Mouse (Mus musculus) embryo, embryonic 10.5 days (tissue): Measurements from ENCODE around the gene Atp4b.
"Not testable (repeated sequence)": the region's sequence is repeated elsewhere in the genome, so short reads cannot be mapped to it uniquely, and the experiment has no call there.

Source experiments
- DNase-seq: peaks from one replicate; pipeline ENCODE4 v3.0.0-alpha.2; 2015; ENCODE audit warnings: low spot score

Gene Atp4b

DNA sequence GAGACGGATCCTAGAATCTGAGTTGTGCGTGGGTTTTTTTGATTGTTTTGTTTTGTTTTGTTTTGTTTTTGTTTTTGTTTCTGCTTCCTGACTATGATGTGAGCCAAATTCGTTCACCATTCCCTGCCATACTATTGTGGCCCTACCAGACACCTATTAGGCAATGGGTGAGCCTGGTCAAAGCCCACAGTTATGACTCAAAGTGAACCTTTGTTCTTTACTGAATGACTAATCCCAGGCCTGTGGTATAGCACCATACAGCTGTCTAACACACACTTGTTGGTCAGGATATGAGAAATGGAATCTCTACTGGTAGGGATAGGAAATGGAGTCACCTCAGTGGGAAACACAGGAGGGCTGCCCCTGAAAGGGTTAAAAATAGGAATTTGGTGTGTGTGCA, 14.1 kb downstream of the Atp4b start:
- DNase-seq = no peak

DNA sequence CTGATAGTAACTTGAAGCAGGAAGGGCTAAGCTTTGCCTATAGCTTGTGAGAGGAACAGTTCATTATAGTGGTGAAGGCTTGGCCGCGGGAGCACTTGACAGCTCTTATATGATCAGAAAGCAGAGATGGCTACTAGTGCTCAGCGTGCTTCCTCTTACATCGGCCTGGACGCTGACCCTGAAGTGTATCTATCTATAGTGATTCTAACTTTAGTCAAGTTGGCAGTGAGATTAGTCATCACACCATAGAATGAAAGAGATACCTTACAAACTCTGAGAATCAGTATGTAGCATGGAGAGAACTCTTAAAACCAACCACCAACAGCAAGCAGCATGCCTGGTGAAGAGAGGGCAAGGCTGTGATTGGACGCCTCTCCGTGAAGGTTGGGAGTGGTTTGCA, 15.0 kb downstream of the Atp4b start:
- no peak for DNase-seq

DNA sequence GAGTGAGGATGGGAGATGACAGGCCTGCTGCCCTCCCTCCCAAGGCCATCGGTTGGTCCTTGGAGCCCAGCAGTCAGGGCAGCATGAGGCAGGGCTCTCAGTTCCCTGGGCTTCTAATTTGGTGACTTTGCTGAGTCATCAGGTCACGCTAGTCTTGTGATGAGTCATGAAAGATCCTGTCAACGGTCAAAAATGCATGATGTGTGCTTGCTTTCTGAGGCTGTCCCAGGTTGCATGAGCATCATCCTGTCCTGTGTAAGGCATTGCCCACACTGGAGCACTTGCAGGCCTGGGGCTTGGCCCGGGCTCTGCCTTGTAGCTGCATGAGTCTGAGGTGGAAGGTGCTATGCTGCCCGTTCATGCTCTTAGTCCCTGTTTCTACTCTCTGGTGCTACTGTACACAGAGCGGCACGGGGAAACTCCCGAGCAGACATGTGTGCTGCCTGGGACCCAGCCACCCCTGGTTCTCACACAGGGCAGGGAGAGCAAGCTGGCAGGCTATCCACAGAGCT, 23.4 kb downstream of the Atp4b start:
- no peak for DNase-seq

DNA sequence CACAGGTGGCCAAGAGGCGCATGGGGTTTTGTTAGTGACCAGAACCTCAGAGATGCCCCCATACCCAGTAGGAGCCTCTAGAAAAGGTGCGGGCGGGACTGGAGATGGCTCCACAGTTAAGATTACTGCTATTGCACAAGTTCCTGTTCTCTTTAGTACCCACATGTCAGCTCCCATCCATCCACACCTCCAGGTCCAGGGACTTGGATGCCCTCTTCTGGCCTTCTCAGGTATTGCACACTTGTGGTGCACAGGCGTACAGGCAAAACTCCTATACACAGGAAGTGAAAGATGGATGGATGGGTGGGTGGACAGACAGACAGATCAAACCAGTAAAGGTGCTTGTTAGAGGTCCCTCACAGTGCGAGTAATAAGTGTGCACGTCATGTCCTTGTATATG, 34.8 kb downstream of the Atp4b start:
- DNase-seq = peak; percentile 11

DNA sequence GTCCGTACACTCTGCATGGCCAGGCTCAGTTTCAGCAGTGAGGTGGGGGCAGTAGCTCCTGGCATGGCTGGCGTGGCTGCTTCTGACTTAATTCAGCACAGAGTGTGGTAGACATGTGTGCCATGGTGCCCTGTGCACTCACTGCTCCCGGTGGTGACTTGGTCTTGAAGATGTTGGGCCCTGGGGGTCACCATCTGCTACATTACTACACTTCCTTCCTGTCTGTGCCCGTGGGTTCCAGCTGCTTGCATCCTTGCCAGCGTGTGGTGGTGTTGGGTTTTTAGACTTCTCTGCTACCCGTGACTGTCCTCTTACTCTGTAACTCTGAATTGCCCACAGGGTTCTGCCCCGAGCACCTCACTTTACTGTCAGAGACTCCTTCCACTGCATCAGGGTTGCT, 36.4 kb downstream of the Atp4b start:
- DNase-seq = no peak

DNA sequence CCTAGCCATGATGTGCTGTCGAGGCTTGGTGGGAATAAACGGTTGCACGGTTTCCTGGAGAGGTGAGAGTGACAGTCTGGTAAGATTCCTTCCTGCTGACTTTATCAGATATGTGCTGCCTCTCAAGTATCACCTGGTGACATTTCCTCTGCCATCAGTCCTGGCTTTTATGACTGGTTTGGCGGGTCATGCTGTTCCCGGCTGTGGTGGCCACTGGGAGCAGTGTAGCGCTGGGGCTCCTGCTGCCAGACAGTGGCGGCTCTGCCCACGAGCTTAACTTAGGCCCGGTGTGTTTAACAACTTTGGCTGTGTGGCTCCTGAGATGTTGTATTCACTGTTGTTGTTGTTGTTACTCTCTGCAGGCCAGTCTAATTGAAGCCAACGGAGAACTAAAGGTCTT, 39.9 kb downstream of the Atp4b start:
- DNase-seq = no peak

DNA sequence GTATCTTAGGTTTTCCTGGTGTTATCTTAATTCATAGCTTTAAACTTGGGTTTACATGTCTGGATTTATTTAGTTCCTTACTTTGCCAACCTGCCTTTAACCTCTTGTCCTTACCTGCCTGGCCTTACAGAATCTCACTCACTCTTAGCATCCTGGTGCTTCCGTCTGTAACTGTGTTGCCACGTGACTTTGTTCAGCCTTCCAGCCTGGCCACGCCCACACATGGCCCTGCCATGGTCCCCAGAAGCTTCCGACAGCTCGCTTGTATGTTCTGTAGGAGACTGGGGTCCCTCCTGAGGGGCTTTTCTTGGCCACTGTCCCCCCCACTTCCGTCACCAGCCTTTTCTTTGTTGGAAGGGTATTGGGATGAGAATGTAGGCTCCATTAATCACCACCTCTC, 40.4 kb downstream of the Atp4b start:
- DNase-seq = no peak

DNA sequence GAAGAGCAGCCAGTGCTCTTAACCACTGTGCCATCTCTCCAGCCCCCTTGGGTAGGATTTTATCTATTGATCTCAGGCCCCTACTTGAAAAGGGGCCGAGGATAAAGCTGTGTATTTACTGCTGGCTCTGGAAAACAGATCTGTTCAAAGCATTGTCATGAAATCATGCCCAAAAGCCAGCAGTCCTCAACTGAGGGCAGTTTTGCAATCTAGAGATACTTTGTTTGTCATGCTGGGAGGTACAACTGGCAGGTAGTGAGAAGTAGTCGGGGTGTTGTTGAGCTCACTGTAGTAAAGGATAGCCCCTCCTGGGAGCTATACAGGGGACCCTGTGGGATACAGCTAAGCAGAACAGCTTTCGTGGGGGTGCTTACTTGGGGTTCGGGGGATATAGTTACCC, 42.7 kb downstream of the Atp4b start:
- no peak for DNase-seq

DNA sequence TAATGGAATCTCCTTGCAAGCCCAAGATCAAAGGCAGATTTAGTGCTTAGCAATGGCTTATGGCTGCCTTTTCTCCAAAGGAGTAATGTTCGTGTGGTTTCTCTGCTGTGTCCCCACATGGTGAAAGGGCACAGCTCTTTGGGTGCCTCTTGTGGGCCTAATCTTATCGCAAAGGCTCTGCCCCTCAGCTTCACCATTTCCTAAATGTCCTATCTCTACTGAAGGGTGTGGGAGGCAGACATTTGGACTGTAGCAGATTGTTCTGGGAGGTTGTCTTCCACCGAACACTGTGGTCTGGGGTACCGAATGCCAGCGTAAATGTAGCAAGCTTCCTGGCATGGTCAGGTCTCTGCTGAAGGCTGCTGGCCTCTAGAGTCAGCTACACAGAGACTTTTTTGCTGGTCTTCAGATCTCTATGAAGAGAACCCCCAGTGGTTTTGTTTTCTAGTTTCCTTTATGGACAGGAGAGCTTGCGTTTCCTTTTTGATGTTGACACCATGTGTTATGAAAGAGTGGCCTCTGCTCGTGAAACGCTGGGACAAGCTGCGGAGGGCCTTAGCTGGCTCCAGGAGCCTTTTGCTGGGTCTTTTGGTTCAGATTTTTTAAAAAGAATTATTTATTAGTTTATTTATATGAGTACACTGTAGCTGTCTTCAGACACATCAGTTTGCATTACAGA, 43.3 kb downstream of the Atp4b start:
- DNase-seq = no peak

DNA sequence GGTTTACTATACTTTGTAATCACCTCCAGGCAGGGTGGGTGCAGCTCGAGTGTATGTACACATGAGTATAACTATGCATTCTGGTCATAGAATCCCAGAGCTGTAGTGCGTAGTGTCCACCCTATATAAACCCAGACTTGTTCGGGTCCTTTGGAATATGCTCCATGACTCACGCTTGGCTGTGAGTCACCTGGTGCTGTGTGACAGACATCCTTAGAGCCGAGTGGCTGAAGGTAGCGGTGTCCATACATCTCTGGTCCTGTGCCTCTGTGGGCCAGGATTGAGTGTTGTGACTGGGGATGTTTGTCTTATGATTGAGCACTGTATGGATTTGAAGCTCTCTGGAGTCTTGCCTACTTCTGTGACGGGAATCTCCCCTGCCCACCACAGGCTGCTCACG, 44.0 kb downstream of the Atp4b start:
- DNase-seq = no peak

DNA sequence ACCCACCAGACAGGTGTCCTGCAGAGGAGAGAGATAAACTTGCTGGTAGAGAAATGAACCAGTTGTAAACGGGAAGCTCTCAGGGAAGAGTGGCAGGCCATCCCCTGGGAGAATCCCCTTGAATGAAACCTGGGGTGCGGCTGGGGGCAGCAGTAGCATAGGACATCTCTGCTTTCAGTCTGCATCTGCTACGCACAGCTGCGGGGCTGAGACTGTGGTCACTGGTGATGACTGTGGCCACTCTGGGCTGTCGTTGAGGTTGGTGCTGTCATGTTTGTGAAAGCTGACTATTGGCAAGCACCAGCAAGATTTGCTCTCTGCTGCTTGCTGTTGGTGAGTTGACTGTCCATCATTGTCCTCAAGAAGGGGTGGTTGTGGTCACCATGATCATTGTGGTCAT, 45.0 kb downstream of the Atp4b start:
- DNase-seq = no peak

DNA sequence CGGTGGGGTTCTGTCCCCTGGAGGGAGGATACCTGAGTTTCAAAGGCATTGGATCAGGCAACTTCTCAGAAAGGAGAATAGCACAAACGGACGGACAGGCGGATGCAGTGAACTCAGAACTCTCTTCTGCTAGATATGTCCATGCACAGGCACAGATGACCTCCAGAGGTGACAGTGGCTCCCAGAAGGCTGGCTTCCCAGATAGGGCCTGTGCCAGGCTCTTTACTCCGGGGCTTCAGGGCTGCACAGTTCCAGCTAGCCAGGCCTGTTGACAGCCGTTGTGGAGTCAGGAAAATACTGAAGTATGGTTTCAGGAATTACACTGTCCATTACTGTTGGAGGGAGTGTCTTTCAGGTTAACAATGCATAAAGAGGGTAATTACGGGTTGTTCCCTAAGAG, 46.6 kb downstream of the Atp4b start:
- no peak for DNase-seq

DNA sequence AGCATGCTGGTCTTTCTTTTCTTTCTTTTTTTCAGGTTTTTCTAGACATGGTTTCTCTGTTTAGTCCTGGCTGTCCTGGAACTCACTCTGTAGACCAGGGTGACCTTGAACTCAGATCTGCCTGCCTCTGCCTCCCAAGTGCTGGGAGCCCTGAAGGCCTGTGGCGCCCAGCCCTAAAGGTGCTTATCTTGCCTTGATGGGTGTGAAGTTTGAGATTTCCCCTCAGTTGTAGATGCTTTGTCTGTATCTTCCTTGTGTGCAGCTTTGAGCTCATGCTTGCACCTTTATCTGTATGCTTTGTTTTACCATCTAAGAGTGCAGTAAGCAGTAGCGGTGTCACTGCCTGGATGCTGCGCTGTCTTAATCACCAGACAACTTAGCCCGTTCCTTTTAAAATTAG, 53.5 kb downstream of the Atp4b start:
- no peak for DNase-seq

DNA sequence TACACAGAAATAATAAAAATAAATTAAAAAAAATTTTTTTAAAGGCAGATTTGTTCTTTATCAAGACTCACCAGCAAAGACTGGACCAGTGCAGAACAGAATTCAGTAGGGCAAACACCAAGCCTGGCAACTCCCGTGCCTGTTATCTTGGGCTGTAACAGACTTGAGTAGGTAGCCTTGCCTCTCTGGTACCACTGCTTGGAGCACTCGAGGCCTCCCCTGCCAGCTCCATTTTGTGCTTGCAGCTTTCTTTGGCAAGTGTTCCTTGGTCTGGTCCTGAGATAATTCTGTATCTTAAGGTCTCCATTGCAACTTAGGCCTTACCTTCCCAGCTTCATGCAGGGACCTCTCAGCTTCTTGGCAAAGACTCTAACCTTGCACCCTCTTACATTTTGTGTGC, 54.3 kb downstream of the Atp4b start:
- DNase-seq = no peak

DNA sequence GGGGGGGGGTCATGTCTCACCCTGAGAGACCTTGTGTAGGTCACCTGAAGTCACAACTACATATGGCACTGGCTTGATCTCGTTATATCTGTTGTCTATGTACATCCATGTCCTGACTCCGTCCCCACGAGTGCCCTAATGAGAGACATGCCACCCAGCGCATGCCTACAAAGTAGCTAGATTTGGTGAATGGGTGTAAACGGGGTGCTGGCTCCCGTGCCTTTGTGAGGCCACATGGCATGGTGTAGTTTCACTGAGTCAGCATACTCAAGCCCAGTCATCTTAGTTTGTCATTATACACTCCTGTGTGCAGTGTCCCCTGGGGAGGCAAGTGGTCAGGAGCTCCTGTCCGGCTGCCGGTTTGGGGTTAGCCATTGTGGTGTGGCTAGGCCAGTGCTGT, 56.0 kb downstream of the Atp4b start:
- DNase-seq = no peak

DNA sequence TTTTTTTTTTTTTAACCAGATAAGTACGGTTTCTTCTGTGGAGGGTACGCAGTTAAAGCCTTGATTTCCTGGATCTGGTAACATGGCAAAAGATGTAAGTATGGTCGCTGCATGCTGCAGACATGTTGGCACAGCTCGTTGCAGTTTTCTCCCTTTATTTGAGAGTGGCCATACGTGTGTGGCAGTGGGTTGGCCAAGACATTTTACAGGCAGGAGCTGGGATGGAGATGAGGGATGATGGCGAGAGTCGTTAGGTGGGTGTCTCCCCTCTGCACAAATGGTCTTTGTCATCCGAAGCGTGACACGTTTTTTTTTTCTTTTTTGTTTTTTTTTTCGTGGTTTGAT, 57.0 kb downstream of the Atp4b start:
- DNase-seq = peak; percentile 34

DNA sequence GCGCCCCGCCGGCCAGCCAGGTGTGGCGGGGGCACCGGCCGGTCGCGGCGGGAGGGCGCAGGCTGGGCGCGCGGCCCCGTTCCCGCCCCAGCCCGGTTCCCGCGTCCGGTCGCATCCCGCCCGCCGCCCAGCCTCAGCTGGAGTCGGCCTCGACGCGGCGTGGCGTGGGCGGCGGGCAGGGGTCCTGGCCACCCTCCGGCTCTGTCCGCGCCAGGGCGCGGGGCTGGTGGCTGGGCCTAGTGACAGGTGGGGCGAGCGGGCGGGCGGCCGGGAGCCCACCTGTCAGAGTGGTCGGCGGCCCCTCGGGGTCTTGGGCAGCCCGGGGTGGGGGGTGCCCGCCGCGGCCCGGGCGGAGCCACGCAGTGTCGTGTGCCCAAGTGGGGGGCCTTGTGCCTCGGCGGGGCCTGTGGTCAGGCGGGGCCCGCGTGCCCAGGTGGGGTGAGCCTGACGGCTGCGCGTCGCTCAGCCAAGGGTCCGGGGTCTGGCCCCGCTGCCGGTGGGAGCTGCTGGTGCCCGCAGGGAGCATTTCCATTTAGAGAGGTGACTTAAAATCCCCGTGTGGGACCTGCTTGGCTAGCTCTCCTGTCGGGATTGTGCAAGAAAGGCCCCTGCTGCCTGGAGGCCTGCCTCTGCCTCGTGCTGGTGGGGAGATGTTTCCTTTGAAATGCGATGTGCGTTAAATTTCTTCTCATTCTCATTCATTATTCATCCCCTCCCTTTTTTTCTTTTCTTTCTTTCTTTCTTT, 57.6 kb downstream of the Atp4b start:
- DNase-seq = peak; percentile 40

DNA sequence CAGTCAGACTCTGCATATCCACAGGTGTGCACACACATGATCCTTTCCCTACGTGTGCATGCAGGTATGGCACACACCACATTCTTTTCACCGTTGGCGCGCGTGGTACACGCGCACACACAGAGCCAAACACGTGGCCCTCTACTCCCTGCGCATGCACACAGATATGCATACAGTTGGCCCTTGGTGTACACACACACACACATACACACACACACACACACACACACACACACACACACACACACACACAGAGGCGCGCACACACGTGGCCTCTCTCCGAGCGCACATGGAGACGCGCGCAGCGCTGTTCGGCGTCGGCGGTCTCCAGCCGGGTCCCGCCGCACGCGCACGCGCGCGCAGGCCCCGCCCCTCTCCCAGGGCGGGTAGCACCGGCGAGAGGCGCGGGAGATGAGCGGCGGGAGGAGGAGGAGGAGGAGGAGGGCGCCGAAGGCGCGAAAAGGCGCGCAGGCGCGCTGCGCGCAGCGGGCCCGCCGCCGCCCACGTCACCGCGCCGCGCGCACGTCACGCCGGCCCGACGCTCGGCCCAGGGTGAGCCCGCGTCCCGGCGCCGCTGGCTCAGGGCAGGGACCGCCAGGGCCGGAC, 58.3 kb downstream of the Atp4b start, which contains the start of gene Tfdp1:
Tfdp1 (plus strand) TSS at position 497 of the 606 bp plus-strand sequence.
- DNase-seq = peak; percentile 92

DNA sequence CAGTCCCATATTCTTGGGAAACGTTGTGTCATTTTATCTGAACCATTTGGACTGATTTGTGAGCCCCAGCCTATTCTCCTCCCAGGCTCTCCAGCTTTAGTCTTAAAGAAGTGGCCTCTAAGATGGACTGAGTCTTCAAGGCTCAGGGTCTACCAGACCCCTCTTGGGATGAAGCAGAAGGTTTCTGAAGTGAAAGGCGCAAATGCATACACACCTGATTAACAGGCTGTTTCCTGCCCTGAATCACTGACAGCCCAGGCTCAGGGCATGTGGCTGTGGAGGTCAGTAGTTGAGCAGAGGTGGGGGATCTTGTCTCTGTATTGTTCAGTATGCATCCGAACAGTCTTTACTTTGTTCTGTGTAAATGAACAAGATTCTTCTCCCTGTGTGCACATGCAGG, 58.9 kb downstream of the Atp4b start:
- DNase-seq = no peak

DNA sequence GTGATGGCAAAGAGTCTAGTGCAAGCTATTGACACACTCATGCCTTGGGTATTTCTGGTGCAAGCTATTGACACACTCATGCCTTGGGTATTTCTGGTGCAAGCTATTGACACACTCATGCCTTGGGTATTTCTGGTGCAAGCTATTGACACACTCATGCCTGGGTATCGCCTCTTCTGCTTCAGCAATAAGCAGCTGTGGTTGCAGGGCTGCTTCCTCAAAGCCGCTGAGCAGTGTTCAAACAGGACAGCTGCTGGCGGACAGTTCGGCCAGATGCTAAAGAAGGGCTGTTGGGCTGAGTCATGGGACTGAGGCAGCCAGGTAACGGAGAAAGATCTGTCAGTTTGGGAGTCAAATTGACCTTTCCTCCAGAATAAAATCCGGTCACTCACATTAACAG, 59.4 kb downstream of the Atp4b start:
- DNase-seq = not testable (repeated sequence)
